Mouse (Mus musculus) lung, postnatal 36 days (tissue): ENCODE measurements at regions not wholly inside any gene's neighbourhood (a gene's known extent, or its start where the extent isn't known, plus 50 kb on each side); places are given as distances from the start of the nearest gene placed in this dataset.

Experiments
- DNase-seq: peaks from one replicate; pipeline ENCODE4 v3.0.0; 2022; ENCODE audit warnings: mixed read lengths

DNA sequence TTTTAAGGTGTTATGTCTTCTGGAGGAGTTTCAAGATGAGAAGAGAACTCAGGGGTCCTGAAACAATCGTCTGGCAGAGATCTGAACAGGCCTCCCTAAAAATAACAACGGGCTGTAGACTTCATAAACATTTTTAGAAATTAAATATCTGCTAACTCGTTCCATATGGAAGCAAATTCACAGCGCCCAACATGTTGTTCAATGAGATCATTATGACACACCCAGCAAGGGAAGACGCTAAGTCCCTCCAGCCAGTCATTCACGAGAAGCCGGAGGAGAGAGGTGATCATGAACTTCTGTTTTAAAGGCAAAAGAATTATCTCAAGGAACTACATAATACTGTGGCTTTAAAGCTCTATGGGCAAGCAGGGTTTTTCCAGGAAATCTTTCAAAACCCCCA is 334.8 kb downstream of the Efna5 start:
- no peak for DNase-seq

DNA sequence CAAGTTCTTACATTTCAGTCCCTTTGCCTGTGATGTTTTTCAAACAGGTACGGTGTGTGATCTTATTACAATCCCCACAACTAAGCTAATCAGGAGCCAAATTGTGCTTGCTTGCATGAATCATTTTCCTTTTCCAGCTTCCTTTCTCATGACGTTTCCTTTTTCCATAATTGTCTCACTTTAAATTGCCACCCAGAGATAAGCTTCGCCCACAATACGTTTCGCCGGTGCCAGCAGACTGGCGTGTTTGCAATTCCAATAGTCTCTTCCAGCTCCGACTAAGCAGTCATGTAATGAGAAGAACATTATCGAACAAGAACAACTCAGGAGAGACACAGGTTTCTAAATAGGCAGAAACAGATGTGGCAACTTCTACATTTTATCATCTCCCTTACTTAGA is 335.8 kb downstream of the Efna5 start:
- DNase-seq: peak; percentile 4

DNA sequence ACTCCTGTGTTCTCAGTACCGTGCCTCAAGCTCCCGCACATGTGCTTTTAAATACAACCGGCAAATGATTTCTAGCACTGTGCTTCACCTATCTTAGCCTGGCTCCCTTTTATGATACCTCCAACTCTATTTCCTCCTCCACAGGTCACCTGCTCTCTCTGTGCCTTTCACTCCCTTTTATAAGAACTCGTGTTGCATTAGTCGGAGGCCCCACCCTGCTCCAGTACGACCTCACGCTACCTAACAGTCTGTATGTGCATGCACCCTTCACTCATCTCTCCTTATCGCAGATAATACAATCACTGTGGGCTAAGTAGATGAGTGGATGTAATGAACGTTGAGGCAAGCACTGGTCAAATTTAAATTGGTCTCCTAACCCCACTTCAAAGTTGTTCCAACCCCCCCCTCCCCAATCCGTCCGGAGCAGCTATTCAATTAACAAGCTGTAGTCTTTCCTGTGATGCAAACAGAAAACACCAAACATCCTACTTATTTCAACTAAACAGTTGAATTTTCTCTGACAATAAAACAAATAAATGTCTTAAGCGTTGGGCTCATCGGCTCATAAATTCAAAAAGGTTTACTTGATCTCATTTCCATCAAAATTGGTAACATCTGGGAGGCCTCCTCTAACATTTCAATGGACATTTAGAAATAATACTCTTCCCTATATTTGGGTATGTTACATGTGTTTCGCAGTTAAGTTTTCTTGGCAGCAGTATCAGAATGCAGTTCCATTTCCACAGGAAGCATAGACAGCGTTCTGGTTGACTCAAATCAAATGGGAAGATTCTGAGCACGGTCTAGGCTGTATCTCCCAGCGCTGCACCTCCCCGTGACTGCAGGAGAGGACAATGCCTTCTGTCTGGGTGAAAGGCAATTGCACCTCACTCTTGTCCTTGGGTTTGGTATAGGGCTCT is 337.8 kb downstream of the Efna5 start:
- DNase-seq: no peak

DNA sequence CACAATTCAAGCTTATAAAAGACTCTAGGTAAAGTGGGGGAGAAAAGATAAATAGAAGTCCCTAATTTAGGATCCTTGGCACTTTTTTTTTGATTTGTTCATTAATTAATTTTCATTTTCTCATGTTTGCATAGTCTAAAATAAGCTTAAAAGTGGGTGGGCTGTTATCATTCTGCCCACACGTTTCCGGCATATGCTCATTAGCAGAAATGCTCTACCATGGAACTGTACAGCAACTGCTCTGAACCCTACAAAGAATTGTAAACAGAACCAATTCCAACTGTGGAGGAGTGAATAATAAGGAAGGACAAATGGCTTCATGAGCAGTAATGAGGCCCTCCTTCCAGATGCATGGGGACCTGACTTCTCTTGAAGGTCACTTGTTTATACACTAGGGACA is 351.2 kb downstream of the Efna5 start:
- DNase-seq: no peak

DNA sequence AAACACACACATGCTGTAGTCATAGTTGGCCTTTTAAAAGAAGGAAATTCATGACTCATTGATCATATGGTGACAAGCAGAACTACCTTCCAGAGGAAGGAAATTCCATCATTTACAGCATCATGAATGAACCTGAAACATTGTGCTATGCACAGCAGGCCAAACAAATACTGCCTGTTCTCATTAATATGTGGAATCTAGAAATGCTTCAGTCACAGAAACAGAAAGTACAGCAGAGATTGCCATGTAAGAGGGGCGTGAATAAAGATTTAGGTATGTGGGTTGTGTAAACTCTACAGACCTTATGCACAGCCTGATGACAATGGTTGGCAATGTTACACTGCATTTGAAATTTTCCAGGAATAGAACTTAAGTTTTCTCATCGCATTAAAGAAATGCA is 353.6 kb downstream of the Efna5 start:
- DNase-seq: no peak

DNA sequence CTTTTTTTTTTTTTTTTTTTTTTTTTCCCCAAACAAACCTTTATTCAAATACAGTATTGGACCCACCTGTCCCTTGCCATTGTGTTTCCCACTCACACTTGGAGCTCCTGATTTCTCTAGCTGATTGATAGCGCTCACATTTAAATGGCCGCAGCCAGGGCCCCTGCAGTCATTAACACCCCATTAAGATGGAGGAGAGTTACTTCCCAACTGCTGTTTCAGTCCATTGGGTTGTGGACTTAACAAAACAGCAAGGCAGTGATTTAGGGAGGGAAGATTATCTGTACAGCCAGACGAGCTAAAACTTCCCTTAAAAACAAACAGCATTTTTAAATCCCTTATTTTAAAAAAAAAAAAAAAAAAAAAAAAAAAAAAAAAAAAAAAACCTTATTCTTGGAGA is 367.5 kb downstream of the Efna5 start:
- DNase-seq: no peak

DNA sequence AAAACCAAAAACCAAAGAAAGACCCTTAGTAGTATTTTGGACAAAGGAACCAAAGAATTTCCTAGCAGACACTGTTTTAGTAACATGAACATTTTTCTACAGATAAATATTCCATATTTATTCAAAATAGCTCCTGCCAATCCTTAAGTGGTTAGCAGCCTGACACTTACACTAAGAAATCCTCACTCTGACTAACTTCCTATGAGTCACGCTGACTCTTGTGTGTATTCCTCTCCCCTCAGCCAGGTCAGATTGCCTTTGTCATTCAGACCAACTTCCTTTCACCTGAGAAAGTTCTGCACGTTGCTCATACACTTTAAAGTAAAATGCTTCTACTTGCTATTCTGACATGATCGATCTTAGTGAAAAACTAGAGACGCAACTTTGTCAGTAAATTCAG is 370.9 kb downstream of the Efna5 start:
- no peak for DNase-seq

DNA sequence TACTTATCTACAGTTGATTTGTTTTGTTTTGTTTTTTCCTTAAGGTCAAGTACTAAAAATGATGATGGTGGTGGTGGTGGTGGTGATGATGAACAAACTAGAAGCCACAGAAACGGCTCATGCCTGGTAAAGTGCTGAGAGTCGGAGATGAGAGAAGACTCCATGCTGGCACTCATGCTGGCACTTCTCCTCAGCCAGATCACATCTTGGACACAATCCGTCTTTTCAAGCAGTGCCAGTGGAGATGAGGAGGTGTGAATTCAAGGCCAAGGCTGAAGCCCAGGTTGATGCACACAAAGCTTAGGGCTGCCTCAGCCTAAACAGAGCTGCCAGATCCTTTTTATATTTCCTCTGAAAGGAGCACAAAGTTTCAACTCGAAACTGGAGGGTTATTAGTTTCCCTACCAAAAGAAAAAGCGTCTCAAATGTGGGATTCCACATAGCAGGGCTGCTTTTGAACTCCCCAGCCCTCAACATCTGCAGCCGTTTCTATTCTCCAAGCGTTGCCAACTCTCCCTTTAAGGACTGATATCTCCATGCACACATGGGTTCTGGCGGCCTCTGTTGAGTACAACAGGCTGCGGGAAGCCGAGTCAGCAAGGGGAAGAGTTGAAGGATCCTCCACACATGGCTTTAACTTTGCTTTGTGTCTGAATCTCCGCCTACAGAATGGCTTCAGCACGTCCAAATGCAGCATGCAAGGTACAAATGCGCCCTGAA is 373.2 kb downstream of the Efna5 start:
- DNase-seq: no peak

DNA sequence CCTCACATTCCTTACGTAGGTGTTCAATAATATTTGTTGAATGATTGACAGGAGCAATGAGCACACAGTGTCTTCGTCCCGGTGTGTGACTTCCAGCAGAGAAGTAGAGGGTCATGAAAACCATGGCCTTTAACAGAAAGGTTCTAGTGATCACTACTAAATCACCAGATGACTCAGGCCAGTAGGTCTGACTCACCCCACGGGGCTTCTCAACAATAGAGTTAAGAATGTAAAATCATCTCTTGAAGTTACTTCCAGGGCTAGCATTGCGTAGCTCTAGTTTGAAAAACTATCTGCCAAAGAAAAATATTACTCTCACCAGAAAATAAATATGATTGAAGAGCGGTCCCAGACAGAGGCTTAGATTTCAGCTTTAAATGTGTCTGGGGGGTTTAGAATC is 376.4 kb downstream of the Efna5 start:
- no peak for DNase-seq

DNA sequence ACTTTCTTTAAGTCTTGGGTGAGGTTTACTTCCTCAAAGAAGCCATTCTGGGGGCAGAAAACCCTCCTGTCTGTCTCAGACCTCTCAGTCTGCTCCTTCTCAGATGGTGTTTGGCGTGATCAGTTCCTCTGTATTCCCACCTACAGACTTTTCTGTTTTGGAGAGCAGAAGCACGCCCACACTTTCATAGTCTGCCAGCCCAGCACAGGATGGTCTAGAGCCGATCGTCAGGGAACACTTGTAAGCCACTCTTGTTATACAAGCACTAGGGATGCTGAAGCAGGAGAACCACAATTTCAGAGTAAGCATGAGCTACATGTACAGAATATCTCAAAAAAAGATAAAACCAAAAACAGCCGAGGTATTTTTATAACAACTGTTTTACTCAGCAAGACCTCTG is 410.4 kb downstream of the Efna5 start:
- DNase-seq: no peak

DNA sequence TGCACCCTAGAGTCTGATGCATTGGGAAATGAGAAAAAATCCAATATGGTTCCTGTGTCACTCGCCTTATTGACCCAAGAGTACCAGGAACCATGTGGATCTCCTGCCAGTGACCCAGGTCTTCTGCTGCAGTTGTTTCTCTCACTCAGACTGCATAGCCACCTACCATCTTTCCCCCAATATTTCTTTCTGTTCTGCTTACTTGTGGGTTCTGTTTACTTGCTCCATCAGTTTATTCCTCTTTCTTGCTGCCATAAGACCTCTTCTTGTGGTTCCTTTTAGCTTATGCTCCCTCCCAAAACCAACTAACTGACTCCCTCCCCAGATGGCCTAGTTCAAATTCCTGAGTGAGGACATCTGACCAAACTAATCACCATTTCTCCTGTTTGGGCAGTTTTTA is 411.8 kb downstream of the Efna5 start:
- DNase-seq: no peak

DNA sequence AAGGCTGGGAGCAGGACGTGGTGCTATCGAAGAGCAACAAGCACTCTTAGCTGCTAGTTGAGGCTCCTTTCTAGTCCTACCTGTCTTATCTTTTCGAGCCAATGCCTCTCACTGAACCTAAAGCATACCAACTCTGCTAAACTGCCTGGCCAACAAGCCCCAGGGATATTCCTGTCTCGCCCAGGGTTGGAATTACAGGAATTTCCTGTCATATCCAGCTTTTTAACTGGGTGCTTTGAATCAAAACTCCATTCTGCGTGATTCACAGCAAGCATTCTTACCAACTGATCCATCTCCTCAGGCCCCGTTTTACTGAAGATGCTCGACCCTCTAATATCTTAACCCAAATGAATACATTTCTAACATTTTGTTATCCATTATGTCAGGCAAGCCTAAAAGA is 412.3 kb downstream of the Efna5 start:
- DNase-seq: no peak

DNA sequence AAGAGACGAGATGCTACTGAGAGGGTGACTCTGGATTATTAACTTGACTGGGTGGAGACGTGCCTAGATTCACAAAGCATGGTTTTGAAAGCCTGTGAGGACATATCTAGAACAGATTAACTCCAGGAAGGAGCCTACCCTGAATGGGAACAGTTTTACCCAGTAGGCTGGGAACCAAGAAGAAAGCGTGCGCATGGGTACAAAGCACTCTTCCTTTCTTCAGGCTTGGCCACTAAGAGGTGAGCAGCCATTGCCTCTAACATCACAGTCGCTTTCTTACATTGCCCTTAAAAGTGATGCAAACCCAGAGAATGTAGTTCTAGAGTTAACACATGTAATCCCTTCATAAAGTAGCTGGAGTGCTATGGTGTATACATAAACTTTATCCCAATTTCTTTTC is 414.0 kb downstream of the Efna5 start:
- no peak for DNase-seq

DNA sequence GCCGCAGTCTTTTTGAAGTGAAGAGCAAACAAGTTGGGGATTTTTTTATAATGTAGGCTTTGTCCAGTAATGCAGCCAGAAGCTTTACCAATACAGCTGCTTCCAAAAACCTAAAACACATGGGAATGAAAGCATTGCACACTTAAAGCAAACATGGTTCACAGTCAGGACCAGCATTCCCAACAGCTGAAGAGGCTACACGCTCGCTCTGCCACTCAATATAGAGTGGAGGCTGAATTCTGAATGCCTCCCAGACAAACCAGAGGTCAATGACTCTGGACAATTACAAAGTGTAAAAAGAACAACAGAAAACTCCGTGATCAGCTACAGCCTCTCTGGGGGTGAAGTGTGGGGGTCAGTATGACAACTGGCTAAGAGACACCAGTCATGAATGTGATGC is 416.1 kb downstream of the Efna5 start:
- peak; percentile 3 for DNase-seq

DNA sequence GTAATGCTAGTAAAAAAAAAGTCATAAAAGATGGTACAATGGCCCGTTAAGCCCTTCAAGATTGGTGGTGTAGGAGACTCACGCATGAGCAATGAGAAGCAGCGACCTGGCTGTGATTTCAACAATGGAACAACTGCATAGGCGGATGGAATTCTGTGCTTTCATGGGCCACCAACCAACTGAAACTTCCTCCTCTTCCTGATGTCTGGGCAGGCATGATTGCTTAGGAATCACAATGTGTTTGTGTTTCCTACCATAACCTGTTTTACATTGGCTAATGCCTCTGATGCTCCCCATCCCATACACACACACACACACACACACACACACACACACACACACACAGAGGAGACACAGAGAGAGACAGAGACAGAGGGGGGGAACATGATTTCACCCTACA is 416.9 kb downstream of the Efna5 start:
- no peak for DNase-seq

DNA sequence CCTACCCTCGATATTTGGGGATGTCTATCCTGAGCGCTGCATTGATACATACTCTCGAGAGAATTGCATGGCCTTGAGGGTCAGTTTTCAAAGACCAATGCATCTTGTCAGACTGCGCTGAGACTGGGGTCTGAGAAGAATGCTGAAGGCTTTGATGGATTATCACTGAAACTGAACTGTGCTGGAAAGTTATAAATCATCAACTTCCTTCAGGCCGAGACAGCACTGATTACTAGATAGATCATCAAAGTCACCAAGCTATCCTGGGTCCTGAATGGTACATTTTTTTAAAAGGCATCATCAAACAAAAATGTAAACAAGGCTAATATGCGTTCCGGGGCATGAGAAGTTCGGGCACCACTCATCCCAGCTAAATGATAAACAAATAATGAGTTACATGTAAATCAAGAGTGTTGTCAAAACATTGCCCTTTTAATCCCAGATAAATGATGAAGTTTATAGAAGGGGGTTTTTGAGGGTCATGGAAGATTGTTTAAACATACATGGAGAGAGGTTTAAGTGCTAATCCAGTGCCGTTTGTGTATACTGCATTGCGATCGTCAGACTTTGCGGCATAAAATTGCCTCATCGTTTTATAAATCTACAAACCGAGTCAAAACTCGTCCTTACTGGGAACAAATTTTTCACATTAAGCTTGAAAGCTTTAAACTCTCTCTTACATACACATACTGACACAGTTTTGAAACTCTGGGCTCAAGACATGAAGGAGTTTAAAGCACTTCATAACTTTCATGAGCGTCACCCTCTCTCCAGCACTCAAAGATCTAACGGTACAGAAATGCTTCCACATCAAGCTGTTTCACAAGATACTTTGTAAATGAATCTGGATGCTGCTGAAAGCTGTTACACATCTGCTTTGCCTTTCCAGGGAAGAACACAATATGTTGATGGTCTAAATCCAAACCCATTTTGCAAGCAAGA is 419.5 kb downstream of the Efna5 start:
- no peak for DNase-seq

DNA sequence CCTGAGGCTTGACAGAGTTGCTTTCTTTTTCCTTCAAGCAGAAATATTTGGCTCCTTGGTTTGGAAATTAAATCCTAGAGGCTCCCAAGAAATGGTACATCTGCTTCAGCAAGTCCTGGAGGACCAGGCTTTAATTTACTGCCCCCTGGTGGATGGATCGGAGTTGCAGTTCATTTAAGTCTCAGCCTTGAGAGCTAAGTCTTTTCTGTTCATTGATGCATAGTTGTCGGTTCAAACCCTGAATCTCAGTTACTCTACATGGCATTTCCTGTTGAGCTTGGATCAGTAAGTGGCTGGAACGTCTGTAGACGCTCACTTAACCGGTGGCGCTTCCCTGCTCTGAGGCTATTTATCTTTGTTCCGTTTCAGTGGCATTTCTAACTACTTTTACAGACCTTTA is 422.2 kb downstream of the Efna5 start:
- peak; percentile 82 for DNase-seq

DNA sequence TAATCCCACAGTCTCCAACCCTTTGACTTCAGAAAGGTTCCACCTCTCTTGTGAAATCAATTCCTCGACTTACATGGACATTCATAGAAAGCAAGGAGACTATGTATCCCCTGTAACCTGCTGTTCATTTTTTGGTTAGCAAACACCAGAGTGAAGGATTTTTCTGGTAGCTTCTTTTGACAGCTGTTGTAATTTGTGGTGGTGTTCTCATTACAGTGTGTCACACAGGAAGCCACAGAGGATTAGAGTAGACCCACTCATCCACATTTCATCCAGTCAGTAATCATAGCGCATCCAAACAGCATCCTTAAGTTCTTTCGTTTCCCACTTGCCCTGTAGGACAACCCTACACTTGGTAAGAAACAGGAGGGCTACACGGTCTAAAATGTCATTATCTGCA is 443.1 kb downstream of the Efna5 start:
- no peak for DNase-seq

DNA sequence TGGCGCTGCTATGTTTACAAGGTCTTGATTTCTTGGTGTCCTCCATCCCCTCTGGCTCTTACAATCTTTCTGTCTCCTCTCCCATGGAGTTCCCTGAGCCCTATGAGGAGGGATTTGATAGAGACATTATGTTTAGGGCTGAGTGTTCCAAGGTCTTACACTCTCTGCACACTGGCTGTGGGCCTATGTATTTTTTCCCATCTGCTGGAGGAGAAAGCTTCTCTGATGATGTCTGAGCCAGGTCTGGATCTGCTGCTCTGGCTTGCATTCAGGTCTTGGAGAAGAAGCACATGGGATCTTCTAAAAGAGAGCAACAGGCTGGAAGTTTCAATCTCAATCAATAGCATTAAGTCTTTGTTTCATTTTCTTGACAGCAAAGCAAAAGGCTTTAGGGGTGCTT is 445.1 kb downstream of the Efna5 start:
- DNase-seq: peak; percentile 27

DNA sequence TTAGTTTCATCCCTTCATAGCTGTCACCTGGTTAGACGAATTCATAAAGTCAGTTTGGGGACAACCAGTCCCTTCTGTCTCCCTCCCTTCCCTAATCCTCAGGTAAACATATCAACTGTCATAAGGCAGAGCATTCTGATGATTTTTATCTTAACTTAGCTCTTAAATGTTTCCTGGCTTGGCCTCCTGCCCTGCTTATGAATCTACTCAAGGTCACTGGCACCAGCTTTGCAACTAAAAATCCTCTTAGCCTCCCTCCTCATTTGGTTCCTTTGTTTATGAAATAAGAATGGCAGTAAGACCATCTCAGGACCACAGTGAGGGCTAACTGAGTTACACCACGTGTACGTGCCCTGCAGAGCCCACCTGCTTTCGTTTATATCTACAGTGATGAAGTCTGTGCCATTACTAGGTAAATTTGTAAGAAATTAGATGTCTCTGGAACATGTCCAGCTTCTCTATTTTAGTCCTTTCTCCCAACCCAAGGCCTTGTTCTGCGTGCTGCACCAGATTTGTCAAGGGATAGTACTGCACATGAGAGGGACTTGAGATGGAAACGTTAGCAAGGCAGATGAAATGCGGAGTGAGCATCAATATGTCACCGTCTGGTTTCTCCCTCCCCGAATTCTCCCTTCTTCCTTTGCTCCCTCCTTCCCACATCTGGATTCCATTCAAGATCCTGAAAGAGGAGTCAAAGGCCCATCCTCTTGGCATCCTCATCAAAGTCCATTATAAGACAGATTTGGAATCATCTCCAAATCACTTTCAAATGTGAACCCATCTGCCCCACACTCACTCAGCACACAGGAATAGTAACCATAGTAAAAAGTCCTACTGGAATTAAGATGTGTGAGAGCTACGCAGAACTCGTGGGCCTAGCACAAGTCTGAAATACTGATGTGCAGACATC is 457.4 kb downstream of the Efna5 start:
- no peak for DNase-seq

DNA sequence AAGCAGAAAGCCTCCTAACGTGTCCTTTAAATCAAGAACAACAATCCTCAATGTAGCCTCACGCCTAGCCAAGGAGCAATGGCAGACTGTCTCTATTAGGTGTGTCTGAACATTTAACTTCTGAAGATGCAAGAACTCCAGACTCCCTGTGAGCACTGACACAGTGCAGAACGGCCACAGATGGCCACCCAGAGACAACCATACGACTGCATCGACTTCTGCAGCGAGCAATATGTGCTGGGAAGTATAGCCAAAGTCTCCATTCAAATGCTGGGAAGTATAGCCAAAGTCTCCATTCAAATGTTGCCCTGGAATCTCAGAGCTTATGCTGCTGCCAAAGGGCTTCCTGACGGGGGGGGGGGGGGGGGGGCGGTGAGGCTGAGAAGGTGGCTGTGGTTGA is 463.5 kb downstream of the Efna5 start:
- no peak for DNase-seq

DNA sequence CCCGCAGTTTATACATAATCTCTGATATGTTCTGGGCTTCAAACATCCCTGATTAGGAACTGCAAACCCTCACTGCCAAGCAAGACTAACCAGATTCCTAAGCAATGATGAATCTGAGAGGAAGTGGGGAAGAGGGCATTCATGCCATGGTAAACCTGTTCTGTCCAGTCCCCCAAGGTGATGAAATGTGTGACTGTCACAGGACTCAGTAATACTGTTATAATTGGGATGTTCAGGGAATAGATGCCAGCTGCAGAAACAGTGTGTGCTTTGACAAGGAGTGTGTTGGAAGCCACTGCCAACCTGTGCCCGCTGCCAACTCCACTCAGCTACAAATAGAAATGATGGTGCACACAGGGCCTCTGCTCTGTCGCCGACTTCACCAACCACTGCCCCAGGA is 466.0 kb downstream of the Efna5 start:
- DNase-seq: no peak
